Mouse (Mus musculus) right cerebral cortex, postnatal 14 days (tissue): Measurements from ENCODE around the gene Traf2.

Experiments
- DNase-seq: peaks from one replicate; pipeline ENCODE4 v3.0.0; 2022

The Traf2 gene

GRCm38 (mm10) chr2:25546811-25547491 lies at the start of gene Traf2:
Gene Traf2, minus strand, starts transcription at chr2:25546940.
- DNase-seq, result peak; percentile 99

- peak; percentile 32 for DNase-seq
Observed at GRCm38 (mm10) chr2:25591863-25592262, 45.1 kb upstream of the Traf2 start.

- peak; percentile 6 for DNase-seq
Observed at GRCm38 (mm10) chr2:25588227-25588907, 41.6 kb upstream of the Traf2 start.

- DNase-seq, result peak; percentile 4
Observed at GRCm38 (mm10) chr2:25587290-25587689, 40.5 kb upstream of the Traf2 start.

GRCm38 (mm10) chr2:25585601-25586000 lies 38.9 kb upstream of the Traf2 start:
- DNase-seq, result peak; percentile 16

GRCm38 (mm10) chr2:25584856-25585255 lies 38.1 kb upstream of the Traf2 start:
- DNase-seq, result no peak

- no peak for DNase-seq
Observed at GRCm38 (mm10) chr2:25584152-25584551, 37.4 kb upstream of the Traf2 start.

GRCm38 (mm10) chr2:25583571-25583970 lies 36.8 kb upstream of the Traf2 start:
- peak; percentile 15 for DNase-seq

GRCm38 (mm10) chr2:25583120-25583481 lies 36.4 kb upstream of the Traf2 start:
- peak; percentile 22 for DNase-seq

- peak; percentile 90 for DNase-seq
Observed at GRCm38 (mm10) chr2:25582466-25583119, 35.9 kb upstream of the Traf2 start.

- peak; percentile 42 for DNase-seq
Observed at GRCm38 (mm10) chr2:25581901-25582301, 35.2 kb upstream of the Traf2 start.

- DNase-seq, result peak; percentile 51
Observed at GRCm38 (mm10) chr2:25581294-25581864, 34.6 kb upstream of the Traf2 start, which contains the start of gene Ajm1. Gene Ajm1, minus strand, starts transcription at chr2:25581757.

- peak; percentile 42 for DNase-seq
Observed at GRCm38 (mm10) chr2:25580621-25581101, 33.9 kb upstream of the Traf2 start.

GRCm38 (mm10) chr2:25579737-25580460 lies 33.2 kb upstream of the Traf2 start:
- DNase-seq, result peak; percentile 45

GRCm38 (mm10) chr2:25578796-25579736 lies 32.3 kb upstream of the Traf2 start:
- no peak for DNase-seq

- DNase-seq, result peak; percentile 13
Observed at GRCm38 (mm10) chr2:25577951-25578795, 31.4 kb upstream of the Traf2 start.

GRCm38 (mm10) chr2:25576965-25577891 lies 30.5 kb upstream of the Traf2 start:
- DNase-seq, result no peak

- DNase-seq, result no peak
Observed at GRCm38 (mm10) chr2:25576028-25576850, 29.5 kb upstream of the Traf2 start.
